Mouse (Mus musculus) left cerebral cortex, adult 6 months (tissue): ENCODE results near the gene Gm21663. TPM values are rescaled to one million over a fixed set of nuclear protein-coding genes. Genes with fewer than 3 reads are reported as not detected.

Source experiments
- long read RNA-seq, 2 experiments: library from polyadenylated mRNA; unstranded; transcript quantifications; one replicate each; pipeline ENCODE4 v2.0.0; 2019 to 2020
- polyA plus RNA-seq: library from polyadenylated mRNA; unstranded; fragments of <200 nt; fragmentation: Nextera tagmentation; gene quantifications from 2 replicates; pipeline ENCODE4 v1.2.3, GENCODE M21; 2021

The Gm21663 gene
- not detected in 2 replicates for polyA plus RNA-seq
- long read RNA-seq, experiment 1, result 0 reads
- long read RNA-seq, experiment 2, result 0 reads

GRCm38 (mm10) chr5:25942281-25942680 lies at the start of gene Gm21663:
Gene Gm21663 (minus strand): TSS chr5:25942381.

DNA sequence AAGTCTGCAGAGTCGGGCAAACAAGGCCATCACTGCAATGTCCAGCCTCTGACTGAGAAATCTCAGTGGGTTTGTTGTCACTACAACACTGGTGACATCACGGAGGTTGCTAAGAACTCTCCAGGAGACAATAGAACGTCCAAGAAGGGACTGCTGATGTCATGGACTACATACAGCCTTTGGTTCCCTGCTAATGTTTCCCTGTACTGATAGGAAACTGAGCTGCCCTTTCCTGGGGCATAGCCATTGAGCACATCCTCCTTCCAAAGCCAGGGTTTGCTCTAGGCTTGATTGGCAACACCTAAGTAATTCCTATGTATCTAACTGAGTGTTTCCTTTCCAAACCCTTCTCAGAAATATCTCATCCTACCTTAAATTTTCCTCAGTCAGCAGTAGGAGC lies 46.4 kb upstream of the Gm21663 start, which contains the start of gene Gm21698:
TSS of gene Gm21698 (minus strand) at position 101 of the 400 bp plus-strand sequence.

GRCm38 (mm10) chr5:25972563-25972962 lies 30.4 kb upstream of the Gm21663 start, which contains the start of gene Gm21680:
Gene Gm21680 (minus strand): TSS chr5:25972663.

GRCm38 (mm10) chr5:25954317-25954716 lies 12.1 kb upstream of the Gm21663 start, which contains the start of gene Gm21671:
Gene Gm21671 (minus strand): TSS chr5:25954417.

Other genes starting within 250 kb of the Gm21663 start
- 3.8 and 4.6 TPM in 2 replicates for gene Xrcc2, start 236.6 kb downstream of the Gm21663 start, polyA plus RNA-seq
- gene Actr3b, start 182.4 kb downstream of the Gm21663 start, polyA plus RNA-seq, result 163 and 185 TPM in 2 replicates
- 0.05 TPM in 1 of 2 replicates, not detected in the other for gene Gm21671, start 12.0 kb upstream of the Gm21663 start, polyA plus RNA-seq
- 0.09 TPM in 1 of 2 replicates, not detected in the other for gene Gm21680, start 30.3 kb upstream of the Gm21663 start, polyA plus RNA-seq
- 0.09 TPM in 1 of 2 replicates, not detected in the other for gene Gm21698, start 46.3 kb upstream of the Gm21663 start, polyA plus RNA-seq
- 0.06 TPM in 1 of 2 replicates, not detected in the other for gene Gm1979, start 62.4 kb upstream of the Gm21663 start, polyA plus RNA-seq
- gene Gm5862, start 80.5 kb upstream of the Gm21663 start, polyA plus RNA-seq, result 0.10 TPM in 1 of 2 replicates, not detected in the other
- gene Speer4a, start 97.2 kb upstream of the Gm21663 start, polyA plus RNA-seq, result 0.06 and 0.18 TPM in 2 replicates
- not detected in 2 replicates for gene Gm7347, start 116.2 kb upstream of the Gm21663 start, polyA plus RNA-seq
- gene Gm10471, start 146.9 kb upstream of the Gm21663 start, polyA plus RNA-seq, result not detected in 2 replicates
- 0.06 TPM in 1 of 2 replicates, not detected in the other for gene 5031410I06Rik, start 163.0 kb upstream of the Gm21663 start, polyA plus RNA-seq
- not detected in 2 replicates for gene Gm10220, start 179.0 kb upstream of the Gm21663 start, polyA plus RNA-seq